Mouse (Mus musculus): ENCODE measurements at regions not wholly inside any gene's neighbourhood (a gene's known extent, or its start where the extent isn't known, plus 50 kb on each side); places are given as distances from the start of the nearest gene placed in this dataset.
"Not testable (repeated sequence)": the region's sequence is repeated elsewhere in the genome, so short reads cannot be mapped to it uniquely, and the experiment has no call there.

DNA sequence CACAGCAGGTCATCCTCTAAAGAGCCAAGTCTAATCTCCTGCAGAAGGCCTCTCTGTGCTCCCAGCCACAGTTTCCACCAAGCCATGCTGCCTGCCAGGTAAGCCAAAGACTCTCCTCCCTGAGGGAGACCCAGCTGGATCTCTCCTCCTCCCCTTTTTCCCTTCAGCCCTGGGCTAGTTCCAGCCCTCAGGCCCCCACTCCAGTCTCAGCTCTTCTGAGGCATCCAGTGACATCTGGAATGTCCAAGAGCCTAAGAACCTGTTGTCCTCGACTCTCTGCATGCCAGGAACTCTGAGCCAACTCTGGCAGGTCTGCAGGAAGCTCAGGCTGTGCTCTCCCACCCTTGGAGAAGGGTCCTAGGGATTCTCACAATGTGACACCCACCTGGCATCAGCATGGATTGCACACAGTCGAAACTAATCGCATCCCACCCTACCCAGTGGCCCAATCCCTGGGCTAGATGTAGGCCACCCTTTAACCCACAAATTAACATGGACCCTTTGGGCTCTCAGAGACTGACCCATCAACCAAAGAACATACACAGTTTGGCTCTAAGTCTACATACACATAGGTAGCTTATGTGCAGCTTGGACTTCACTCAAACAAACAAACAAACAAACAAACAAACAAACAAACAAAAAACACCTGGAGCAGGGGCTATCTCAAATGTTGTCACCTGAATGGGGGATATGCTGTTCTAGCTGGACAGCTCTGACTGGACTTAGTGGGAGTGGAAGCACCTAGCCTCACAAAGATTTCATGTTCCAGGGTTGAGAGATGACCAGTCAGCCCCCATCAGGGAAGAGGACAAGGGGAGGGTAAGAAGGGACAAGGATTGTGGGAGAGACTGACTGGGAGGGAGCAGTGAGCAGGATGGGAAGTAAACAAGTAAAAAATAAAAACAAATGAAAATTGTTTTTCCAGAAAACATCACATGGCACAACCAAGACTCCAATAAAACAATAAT lies 57.9 kb upstream of the Zfp709 start:
- not testable (repeated sequence) for H3K27me3 ChIP-seq (replicated peaks); H3K36me3 ChIP-seq (replicated peaks; ENCODE audit: low read length)

DNA sequence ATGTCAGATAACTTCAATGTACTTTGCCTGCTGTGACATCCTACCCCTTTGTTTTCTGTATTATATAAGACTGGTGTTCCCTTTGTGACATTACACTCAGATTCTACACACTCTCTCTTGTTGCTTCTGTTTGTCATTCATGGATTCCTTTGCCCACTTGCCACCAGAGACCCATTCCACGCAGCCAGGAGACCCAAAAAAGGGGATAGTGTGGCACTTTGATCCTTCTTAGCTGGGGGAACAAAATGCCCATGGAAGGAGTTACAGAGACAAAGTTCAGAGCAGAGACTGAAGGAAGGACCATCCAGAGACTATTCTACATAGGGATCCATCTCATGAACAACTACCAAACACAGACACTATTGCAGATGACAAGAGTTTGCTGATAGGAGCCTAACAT lies 59.1 kb upstream of the Zfp709 start:
- H3K27me3 ChIP-seq (replicated peaks); H3K4me3 ChIP-seq (replicated peaks); H3K9me3 ChIP-seq; H3K36me3 ChIP-seq (replicated peaks; ENCODE audit: low read length); H3K4me1 ChIP-seq: not testable (repeated sequence)

More for the DNA sequence above, 57.9 kb upstream of the Zfp709 start:
- H3K9me3 ChIP-seq; H3K4me3 ChIP-seq (replicated peaks); H3K4me1 ChIP-seq: not testable (repeated sequence)

DNA sequence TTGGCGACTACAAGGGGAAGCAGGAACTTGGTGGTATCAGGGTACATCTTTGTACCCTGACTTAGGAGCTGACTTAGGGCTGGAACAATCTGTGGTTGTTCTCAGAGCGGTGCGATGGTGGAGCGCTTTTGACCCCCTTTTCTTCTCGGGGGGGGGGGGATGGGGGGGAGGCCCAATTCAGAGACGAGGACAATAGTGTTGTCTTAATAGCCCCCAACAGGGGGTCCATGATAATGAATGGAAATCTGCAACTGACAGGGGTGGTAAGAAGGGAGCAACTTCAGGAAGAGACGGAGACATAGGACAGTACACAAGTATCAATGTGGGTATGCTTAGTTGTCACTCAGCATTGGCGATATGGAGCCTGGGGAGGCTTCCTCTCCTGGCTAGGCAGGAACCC lies 61.9 kb upstream of the Zfp709 start:
- H3K4me1 ChIP-seq; H3K36me3 ChIP-seq (replicated peaks; ENCODE audit: low read length); H3K4me3 ChIP-seq (replicated peaks); H3K27me3 ChIP-seq (replicated peaks): not testable (repeated sequence)
- H3K9me3 ChIP-seq: peaks cover 12% of the 10 kb centered on the region

DNA sequence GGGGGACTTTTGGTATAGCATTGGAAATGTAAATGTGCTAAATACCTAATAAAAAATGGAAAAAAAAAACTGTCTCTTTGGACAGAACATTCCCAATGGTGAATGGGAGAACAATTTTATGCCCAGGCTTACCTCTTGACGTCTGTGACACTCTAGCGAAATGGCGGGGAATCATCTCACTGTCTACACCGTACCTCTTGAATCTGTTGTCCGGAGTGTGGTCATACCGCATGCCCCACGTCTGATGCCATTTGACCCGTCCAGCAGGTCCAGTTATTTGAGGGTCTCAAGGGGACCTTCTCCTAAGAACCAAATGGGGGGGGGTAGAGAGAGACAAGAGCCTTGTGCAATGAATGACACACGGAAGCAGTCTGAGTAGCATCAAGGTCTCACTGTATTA lies 62.4 kb upstream of the Zfp709 start:
- not testable (repeated sequence) for H3K36me3 ChIP-seq (replicated peaks; ENCODE audit: low read length); H3K4me1 ChIP-seq; H3K4me3 ChIP-seq (replicated peaks); H3K27me3 ChIP-seq (replicated peaks)
- peaks cover 12% of the 10 kb centered on the region for H3K9me3 ChIP-seq

DNA sequence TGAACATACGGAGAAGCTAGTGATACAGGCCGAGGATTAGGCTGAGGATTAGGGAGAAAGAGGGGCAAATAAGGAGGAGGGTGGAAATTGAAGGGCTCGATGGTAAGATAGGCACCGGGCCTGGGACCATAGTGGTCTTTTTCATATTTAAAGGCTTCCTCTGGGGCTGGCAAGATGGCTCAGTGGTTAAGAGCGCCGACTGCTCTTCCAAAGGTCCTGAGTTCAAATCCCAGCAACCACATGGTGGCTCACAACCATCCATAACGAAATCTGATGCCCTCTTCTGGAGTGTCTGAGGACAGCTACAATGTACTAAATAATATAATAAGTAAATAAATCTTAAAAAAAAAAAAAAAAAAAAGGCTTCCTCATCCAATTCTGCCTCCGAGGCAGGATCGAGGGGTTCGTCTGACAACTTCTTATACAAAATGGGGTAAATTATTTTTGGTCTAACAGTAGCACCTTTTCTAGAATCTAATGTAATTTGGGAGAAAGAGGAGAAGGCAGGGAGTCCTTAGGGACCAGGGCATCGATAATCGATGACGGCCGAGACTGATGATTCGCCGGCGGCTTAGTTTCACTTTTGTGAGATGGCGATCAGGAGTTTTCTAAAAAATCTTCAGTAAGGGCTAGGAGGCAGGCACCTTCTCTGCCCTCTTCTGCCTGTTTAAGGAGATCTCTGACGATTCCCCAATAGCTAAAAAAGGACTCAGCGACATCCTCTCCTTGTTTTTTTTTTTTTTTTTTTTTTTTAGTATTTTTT lies 65.4 kb upstream of the Zfp709 start:
- not testable (repeated sequence) for H3K4me1 ChIP-seq; H3K36me3 ChIP-seq (replicated peaks; ENCODE audit: low read length); H3K27me3 ChIP-seq (replicated peaks); H3K4me3 ChIP-seq (replicated peaks)
- H3K9me3 ChIP-seq: peaks cover 12% of the 10 kb centered on the region

DNA sequence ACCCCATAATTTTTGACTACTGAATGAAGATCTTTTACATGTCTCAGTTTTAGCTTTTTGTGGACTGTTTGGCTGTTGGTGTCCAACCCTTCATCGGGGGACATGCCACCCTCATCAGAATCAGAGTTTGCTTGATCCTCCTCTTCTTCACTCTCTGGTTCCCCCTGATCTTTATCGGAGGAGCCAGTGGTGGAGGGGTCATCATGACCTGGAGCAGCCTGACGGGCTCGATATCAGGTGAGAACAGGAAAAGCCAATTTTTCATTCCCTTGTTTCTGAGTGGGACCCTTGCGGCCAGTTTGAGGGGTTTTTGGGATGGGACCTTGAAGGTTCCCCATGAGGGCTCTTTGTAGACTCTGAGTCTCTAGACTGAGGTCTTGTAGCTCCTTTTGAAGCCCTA lies 66.0 kb upstream of the Zfp709 start:
- H3K4me1 ChIP-seq; H3K36me3 ChIP-seq (replicated peaks; ENCODE audit: low read length); H3K4me3 ChIP-seq (replicated peaks); H3K27me3 ChIP-seq (replicated peaks): not testable (repeated sequence)
- H3K9me3 ChIP-seq: peaks cover 12% of the 10 kb centered on the region

DNA sequence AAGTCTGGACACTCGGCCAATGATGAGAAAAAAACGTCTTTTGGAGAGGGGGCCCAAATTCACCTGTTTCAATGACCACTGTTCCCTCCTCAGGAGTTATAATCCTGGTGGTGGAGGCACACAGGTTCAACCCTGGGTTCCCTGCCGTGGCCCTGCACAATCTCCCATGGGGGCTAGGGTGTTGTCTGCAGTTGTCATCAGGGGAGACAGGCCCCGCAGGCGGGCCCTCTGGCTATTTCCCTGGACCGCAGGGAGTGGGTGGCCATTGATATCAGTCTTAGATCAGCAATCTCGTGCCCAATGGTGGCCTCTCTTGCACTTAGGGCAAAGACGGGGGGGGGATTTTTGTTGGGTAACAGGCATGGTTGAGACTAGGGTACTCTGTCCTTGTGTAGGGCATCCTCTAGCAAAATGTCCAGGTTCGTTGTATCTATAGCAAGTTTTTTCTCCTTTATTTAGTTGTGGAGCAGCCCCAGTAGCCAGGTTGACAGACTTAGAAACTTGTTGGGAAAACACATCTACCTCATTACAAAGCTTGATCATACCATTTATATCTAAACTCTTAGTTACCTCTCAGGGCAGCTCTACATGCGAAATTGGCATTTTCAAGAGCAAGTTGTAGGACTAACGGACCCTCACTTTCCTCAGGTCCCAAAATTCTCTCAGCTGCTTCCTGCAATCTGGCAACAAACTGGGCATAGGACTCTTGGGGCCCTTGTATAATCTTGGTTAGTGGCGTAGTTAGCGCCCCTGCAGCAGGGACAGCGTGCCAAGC lies 66.9 kb upstream of the Zfp709 start:
- not testable (repeated sequence) for H3K27me3 ChIP-seq (replicated peaks); H3K9me3 ChIP-seq; H3K36me3 ChIP-seq (replicated peaks; ENCODE audit: low read length); H3K4me1 ChIP-seq; H3K4me3 ChIP-seq (replicated peaks)

DNA sequence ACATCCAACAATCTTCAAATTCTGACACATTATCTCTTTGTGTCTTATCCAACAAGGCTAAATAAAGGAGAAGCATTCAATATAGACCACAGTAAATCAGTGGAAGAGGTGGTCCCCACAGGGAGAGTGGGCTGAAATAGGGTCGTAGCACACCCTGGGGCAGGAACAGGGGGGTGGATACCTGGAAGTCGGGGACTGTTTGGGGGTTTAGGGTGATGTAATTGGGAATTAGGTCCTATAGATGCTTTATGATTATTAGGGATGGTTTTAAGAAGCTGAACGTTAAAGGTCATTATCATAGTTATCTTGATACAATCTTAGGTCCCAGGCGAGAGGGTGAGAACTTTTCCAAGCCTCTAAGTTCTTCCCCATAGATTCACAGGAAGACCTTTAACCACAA lies 67.9 kb upstream of the Zfp709 start:
- H3K36me3 ChIP-seq (replicated peaks; ENCODE audit: low read length); H3K27me3 ChIP-seq (replicated peaks); H3K9me3 ChIP-seq; H3K4me1 ChIP-seq; H3K4me3 ChIP-seq (replicated peaks): not testable (repeated sequence)

DNA sequence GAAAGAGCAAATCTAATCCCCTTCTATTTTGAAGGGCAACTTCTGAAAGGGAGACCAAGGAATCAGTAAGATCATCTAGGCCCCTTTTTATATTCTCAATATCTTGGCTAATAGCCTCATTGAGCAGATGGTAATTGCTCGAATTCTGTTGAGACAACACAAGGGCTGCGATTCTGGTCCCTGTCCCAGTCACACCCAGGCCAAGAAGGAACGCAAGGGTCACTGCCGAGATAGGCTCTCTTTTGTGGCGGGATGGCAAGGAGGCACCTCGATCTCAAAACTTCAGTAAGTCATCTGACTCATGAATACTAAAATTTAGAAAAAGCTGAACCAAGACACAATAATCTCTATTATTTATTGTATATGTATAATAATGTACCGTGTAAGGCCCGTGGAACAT lies 68.6 kb upstream of the Zfp709 start:
- H3K36me3 ChIP-seq (replicated peaks; ENCODE audit: low read length); H3K27me3 ChIP-seq (replicated peaks); H3K4me1 ChIP-seq; H3K4me3 ChIP-seq (replicated peaks); H3K9me3 ChIP-seq: not testable (repeated sequence)

DNA sequence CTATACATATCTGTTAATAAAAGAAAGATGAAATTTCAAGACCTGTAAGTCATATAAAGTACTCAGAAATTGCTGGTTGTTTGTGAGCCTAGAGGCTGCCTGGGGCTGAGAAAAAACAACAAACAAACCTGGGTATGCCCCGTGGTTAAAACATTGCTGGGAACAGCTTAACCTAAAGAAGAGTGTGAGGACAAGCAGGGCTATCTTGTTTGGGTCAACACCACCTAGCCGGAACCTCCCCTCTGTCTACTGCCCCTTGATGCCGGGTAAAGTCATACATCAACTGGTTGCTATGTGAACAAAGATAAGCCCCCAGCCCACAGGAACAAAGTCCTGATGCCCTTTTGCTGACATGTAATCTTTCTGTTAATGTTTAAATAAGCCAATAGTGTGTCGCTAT lies 74.0 kb upstream of the Zfp709 start:
- H3K36me3 ChIP-seq (replicated peaks; ENCODE audit: low read length); H3K27me3 ChIP-seq (replicated peaks); H3K4me1 ChIP-seq; H3K9me3 ChIP-seq; H3K4me3 ChIP-seq (replicated peaks): not testable (repeated sequence)

DNA sequence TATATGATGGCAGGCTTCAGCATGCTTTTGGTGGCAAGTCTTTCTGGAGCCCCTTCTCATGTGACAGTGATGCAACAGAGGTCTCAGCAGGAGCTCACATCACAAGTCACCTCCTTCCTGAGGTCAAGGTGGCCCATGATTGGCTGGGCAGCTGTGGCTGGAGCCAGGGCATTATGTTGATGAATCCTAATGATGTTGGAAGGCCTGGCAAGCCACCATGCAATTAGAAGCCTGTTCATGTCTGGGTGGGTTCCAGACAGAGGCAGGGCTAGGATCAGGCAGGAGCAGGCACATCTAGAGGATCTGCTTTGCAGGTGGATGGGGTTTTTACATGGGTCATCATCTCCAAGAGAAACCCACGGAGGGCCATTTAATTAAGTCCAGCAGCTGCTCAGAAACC lies 77.2 kb upstream of the Zfp709 start:
- H3K36me3 ChIP-seq (replicated peaks; ENCODE audit: low read length); H3K4me1 ChIP-seq; H3K4me3 ChIP-seq (replicated peaks); H3K9me3 ChIP-seq; H3K27me3 ChIP-seq (replicated peaks): not testable (repeated sequence)

DNA sequence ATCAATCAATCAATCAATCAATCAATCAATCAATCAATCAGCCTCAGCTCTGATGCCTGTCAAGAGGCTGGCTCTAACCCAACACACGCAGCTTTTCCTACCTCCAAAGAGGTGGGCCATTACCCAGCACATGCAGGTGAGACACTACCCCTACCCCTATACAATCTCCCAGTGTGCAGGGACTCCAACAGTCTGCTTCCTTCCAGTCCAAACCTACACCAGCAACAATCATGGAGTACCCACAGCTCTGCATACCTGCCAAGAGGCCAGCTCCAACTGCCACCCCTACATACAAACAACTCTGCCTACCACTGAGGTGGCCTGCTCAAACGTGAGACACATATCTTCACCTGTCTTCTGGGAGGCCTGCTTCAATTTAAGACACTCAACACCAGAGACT lies 76.7 kb upstream of the Fcho1 start:
- not testable (repeated sequence) for H3K9me3 ChIP-seq; H3K36me3 ChIP-seq (replicated peaks; ENCODE audit: low read length); H3K4me1 ChIP-seq; H3K4me3 ChIP-seq (replicated peaks); H3K27me3 ChIP-seq (replicated peaks)

DNA sequence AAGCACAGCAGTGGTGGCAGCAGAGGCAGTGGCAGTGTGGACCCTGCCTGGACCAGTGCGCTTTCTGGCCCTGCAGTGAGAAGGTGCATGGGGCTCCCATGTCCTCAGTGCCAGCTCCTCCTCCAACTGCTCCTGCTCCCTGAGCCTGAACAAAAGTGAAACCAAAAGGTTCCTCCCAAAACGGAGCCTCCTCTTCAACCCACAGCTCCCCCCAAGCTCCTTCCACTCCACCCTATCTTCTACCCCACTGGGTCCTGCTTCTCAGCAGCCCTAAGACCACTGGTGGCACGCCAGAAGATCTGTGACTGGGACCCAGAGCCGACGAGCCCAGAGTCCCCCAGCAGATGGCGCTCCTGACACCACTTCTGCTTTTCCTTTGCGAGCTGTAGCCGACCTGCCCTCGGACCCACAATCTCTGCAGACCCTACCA lies 63.5 kb upstream of the Fcho1 start:
- H3K4me1 ChIP-seq; H3K9me3 ChIP-seq; H3K36me3 ChIP-seq (replicated peaks; ENCODE audit: low read length); H3K27me3 ChIP-seq (replicated peaks): not testable (repeated sequence)
- H3K4me3 ChIP-seq (replicated peaks): peak overlapping the region; percentile 86

DNA sequence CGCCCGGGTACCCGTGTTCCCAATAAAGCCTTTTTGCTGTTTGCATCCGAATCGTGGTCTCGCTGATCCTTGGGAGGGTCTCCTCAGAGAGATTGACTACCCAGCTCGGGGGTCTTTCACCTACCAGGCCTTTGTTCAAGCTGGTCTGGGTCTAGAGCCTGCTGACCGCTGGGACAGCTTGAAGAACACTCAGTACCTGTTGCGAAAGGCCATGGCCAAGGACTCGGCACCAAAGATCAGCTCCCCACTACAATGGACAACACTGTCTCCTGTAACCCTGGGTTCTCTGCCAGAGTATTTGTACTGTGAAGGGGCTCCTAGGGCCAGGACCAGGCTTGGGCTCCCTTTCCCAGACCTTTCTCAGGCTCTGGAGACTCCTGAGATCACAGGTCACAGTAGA lies 55.1 kb upstream of the Fcho1 start:
- not testable (repeated sequence) for H3K9me3 ChIP-seq; H3K27me3 ChIP-seq (replicated peaks)

DNA sequence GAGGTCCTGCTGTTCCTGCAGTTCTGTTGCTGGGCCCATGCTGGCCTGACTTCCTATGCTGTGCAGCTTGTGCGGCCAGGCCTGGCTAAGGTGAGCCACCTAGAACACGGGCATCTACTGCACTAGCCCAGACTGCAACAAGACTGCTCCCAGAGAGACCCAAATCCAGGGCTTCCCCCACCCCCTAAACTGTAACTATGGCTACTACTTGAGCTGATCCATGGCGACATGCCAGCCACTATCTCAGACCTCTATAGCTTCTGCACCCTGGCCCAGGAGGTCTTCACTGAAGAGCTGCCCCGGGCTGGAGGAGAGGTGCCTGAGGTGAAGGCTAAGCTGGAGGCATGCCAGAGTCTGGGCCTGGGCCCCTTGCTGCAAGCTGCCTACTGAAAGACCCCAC lies 54.3 kb upstream of the Fcho1 start:
- H3K9me3 ChIP-seq; H3K27me3 ChIP-seq (replicated peaks); H3K36me3 ChIP-seq (replicated peaks; ENCODE audit: low read length); H3K4me1 ChIP-seq; H3K4me3 ChIP-seq (replicated peaks): not testable (repeated sequence)

More for the DNA sequence above, 55.1 kb upstream of the Fcho1 start:
- H3K4me3 ChIP-seq (replicated peaks); H3K36me3 ChIP-seq (replicated peaks; ENCODE audit: low read length); H3K4me1 ChIP-seq: not testable (repeated sequence)

DNA sequence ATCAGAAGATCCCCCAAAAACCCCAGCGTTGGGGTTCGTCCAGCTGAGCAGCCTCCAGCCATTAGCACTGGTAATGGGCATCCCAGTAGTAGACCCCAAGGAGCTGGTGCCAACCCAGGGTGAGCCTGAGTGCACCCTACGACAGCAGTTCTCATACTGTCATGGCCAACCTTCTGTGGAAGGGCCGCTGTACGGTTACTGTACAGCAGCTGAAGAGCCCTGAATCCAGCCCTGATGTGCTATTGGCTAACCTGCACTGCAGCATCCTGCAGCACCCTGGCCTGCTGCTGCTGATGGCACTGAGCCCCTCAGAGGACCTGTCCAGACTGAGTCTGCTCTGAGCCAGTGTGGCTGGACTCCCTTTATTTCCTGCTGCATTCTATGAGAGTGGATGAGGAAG lies 53.9 kb upstream of the Fcho1 start:
- H3K9me3 ChIP-seq; H3K4me3 ChIP-seq (replicated peaks); H3K4me1 ChIP-seq; H3K36me3 ChIP-seq (replicated peaks; ENCODE audit: low read length); H3K27me3 ChIP-seq (replicated peaks): not testable (repeated sequence)
